Mouse (Mus musculus) intestine, embryonic 16.5 days (tissue): ENCODE data around the gene Ephb3. TPM values are rescaled to one million over a fixed set of nuclear protein-coding genes. Genes with fewer than 3 reads are reported as not detected.

ENCODE experiments used
- ATAC-seq: fragments of 200-750 bp; cut with Nextera tagmentation; 2 replicates; pipeline ENCODE4 v1.8.0; 2017; ENCODE audit warnings: moderate TSS enrichment, moderate library complexity
- H3K27ac ChIP-seq: fragments of 300-500 bp; sonication (generic); 2 replicates; pipeline ENCODE4 v1.5.1; 2014; ENCODE audit warnings: mild to moderate bottlenecking, low read length
- H3K27me3 ChIP-seq: fragments of 300-500 bp; sonication (generic); replicated peaks from 2 replicates; pipeline ENCODE4 v1.6.1; 2014; ENCODE audit warnings: low read length, control low read depth, mixed read lengths; ENCODE audit not compliant: control insufficient read depth, insufficient read depth
- H3K36me3 ChIP-seq: fragments of 300-500 bp; sonication (generic); 2 replicates; pipeline ENCODE4 v1.6.1; 2014; ENCODE audit warnings: low read length, control low read depth; ENCODE audit not compliant: control insufficient read depth, insufficient read depth
- H3K4me1 ChIP-seq: fragments of 300-500 bp; sonication (generic); 2 replicates; pipeline ENCODE4 v1.6.1; 2014; ENCODE audit warnings: low read length, control low read depth, mixed read lengths; ENCODE audit not compliant: control insufficient read depth, insufficient read depth
- H3K4me2 ChIP-seq: fragments of 300-500 bp; sonication (generic); 2 replicates; pipeline ENCODE4 v1.6.1; 2014; ENCODE audit warnings: low read depth, low read length, control low read depth
- H3K4me3 ChIP-seq: fragments of 300-500 bp; sonication (generic); 2 replicates; pipeline ENCODE4 v1.5.1; 2014; ENCODE audit warnings: mild to moderate bottlenecking, low read length
- H3K9ac ChIP-seq: fragments of 300-500 bp; sonication (generic); 2 replicates; pipeline ENCODE4 v1.6.1; 2014; ENCODE audit warnings: low read depth, low read length
- H3K9me3 ChIP-seq: fragments of 300-500 bp; sonication (generic); 2 replicates; pipeline ENCODE4 v1.6.1; 2016; ENCODE audit warnings: low read length, control low read depth; ENCODE audit not compliant: control insufficient read depth
- WGBS: fragments of 180-500 bp; shearing (Covaris S2); extraction: QIAGEN DNeasy Blood & Tissue Kit; methylation state at CpG from one replicate; pipeline ENCODE4 v1.1.7; 2014; 5-methylcytosine and 5-hydroxymethylcytosine counted together
- polyA plus RNA-seq: library from polyadenylated mRNA; unstranded; fragments of >200 nt; fragmentation: Nextera tagmentation; extraction: Ambion mirVana; gene quantifications from 2 replicates; pipeline ENCODE4 v1.2.1, GENCODE M21; 2015

The Ephb3 gene
- polyA plus RNA-seq, 1 experiment from 2014 or later: 9.1 TPM

DNA sequence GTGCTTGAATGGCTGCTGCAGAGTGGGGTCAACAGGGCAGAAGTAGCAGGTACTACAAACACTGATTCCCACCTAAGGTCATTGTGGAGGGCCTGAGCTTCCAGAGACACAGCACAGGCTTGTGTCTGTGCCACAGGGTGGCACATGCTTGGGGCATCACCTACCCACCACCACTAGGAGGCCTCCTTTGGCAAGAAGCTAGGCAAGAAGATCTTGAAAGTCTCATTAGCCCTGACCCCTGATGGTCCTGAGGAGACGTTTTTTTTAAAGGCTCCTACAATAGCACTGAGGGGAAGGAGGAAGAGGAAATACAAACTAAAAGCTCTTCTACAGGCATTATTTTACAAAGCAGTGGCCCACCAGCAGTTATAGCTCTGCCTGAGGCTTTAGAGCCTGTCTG, 6.0 kb upstream of the Ephb3 start:
- Histone ChIP-seq H3K36me3 (no peaks in the 10 kb centered on the region), H3K4me2 (no peak overlapping the region), H3K27me3 (no peaks in the 10 kb centered on the region), H3K4me3 (no peak overlapping the region), H3K9ac (no peak overlapping the region), H3K27ac (no peak overlapping the region), H3K9me3 (no peaks in the 10 kb centered on the region), H3K4me1 (no peaks in the 10 kb centered on the region)
- ATAC-seq: no peak
- 17% methylated on average over 1 of the region's 1 CpGs for WGBS

DNA sequence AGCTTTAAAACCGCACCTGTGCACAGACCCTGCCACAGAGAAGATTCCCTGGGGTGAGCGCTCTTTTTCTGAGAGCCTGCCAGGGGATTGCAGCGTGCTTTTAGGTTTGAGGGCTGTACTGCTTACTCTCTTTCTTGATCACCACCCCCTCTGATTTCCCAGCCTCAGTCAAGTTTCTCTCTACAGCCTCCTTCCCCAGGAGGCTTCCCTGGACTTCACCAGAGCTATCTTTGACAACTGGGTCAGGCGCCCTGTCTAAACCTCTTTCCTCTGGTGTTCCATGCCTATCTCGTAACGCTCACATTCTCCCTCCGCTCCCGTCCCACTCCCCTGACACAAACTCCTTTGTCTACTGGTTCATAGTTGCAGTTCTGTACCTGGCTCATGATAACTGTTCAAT, 5.1 kb upstream of the Ephb3 start:
- H3K9me3 ChIP-seq: no peaks in the 10 kb centered on the region
- H3K4me1 ChIP-seq: no peaks in the 10 kb centered on the region
- H3K36me3 ChIP-seq: no peaks in the 10 kb centered on the region
- ATAC-seq: no peak
- no peaks in the 10 kb centered on the region for H3K27me3 ChIP-seq
- no peak overlapping the region for H3K4me3 ChIP-seq
- H3K27ac ChIP-seq: no peak overlapping the region
- H3K9ac ChIP-seq: no peak overlapping the region
- WGBS: 75% methylated on average over 8 of the region's 8 CpGs
- no peak overlapping the region for H3K4me2 ChIP-seq

DNA sequence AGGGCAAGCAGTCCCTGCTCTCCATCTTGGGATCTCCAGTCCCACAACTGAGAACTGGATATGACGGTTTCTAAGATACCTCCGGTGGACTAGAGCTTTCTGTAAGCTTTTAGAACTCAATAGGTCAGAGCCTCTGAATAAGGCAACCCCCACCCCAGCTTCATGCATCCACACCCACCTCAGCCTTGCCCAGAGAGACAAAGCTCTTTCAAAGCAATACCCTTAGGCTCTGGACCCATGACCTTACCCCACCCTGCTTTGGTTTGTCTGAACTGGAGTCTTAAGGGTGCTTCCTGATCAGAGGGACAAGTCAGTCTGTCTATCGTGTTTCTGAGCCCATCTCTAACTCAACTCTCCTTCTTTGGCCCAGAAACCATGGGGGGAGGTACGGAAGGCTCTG, 1.8 kb upstream of the Ephb3 start:
- Histone ChIP-seq H3K27me3 (no peaks in the 10 kb centered on the region), H3K4me3 (no peak overlapping the region), H3K9me3 (no peaks in the 10 kb centered on the region), H3K9ac (no peak overlapping the region), H3K27ac (no peak overlapping the region), H3K36me3 (no peaks in the 10 kb centered on the region), H3K4me1 (peaks cover 10% of the 10 kb centered on the region; the same call in 1 of the 2 replicates), H3K4me2 (no peak overlapping the region)
- ATAC-seq: no peak
- WGBS: 84% methylated on average over 4 of the region's 4 CpGs

DNA sequence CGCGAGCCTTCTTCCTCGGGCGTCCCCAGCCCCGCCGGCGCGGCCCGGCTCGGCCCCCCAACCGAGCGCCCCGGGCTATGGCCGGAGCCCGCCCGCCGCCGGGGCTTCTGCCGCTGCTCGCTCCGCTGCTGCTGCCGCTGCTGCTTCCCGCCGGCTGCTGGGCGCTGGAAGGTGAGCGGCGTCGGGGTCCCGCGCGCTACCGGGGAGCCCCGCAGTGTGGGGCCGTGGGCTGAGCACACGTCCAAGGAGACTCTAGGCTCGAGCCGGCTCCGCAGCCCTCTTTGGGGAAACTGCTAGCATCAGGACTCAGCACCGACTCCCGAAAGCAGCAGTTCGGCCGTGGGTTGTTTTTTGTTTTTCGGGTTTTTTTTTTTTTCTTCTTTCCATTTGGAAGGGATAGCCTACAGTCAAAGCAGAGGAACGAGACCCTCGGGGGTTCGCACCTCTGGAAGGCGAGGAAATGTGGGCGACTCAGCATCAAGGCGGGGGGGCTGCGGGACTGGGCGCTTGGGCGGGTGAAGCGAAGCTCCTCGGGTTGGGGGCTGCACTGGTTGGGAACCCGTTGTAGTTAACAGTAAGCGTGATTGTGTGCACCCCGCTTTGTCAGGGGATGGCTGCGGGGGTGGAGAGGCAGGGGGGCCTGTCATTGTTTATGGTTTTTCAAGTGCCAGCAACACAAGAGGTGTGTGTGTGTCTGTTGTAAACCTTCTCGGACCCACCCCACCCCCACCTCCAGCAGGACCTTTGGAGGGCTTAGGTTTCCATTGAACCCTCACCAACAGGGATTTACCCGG, 735 bp downstream of the Ephb3 start:
- H3K27me3 ChIP-seq: no peaks in the 10 kb centered on the region
- H3K4me2 ChIP-seq: peak overlapping the region; percentile 71
- no peaks in the 10 kb centered on the region for H3K9me3 ChIP-seq
- H3K36me3 ChIP-seq: no peaks in the 10 kb centered on the region
- H3K9ac ChIP-seq: peak overlapping the region; percentile 89
- peaks cover 30% of the 10 kb centered on the region for H3K4me1 ChIP-seq
- peak overlapping the region; percentile 84 for H3K4me3 ChIP-seq
- H3K27ac ChIP-seq: peak overlapping the region; percentile 57
- ATAC-seq: no peak; the same call in 1 of the 2 replicates
- under 1% methylated on average over 58 of the region's 60 CpGs for WGBS

DNA sequence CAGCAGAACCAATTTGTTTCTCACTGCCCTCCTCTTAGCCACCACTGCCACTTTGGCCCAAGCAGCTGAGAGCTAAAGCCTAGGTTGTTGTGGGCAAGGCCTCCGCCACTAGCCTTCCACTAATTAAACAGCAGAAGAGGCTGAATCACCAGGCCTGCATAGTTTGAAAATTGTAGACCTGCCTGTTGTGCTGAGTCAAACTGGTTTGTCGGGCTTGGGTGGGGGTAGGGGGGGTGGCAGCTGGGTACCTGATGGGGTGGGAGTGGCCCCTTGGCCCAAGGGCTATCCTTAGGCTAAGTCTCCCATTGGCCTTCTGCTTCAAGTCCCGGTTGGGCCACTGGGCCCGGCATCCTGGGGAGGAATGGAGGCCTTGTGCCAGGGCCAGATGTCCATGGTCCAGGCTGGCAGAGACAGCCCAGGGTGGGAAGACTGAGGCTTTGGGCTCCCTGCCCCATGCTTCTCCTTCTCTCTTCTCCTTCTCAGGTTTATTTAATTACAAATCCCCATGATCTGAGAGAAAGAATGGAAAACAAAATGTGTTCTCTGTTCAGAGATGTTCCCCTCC, 3.5 kb downstream of the Ephb3 start:
- Histone ChIP-seq H3K4me1 (peaks cover 48% of the 10 kb centered on the region), H3K4me3 (no peak overlapping the region; the same call in 1 of the 2 replicates), H3K9ac (peak overlapping the region; percentile 15; the same call in 1 of the 2 replicates), H3K9me3 (no peaks in the 10 kb centered on the region), H3K4me2 (peak overlapping the region; percentile 71; the same call in 1 of the 2 replicates), H3K27ac (no peak overlapping the region), H3K36me3 (no peaks in the 10 kb centered on the region), H3K27me3 (no peaks in the 10 kb centered on the region)
- WGBS: 66% methylated on average over 4 of the region's 4 CpGs
- ATAC-seq: no peak

DNA sequence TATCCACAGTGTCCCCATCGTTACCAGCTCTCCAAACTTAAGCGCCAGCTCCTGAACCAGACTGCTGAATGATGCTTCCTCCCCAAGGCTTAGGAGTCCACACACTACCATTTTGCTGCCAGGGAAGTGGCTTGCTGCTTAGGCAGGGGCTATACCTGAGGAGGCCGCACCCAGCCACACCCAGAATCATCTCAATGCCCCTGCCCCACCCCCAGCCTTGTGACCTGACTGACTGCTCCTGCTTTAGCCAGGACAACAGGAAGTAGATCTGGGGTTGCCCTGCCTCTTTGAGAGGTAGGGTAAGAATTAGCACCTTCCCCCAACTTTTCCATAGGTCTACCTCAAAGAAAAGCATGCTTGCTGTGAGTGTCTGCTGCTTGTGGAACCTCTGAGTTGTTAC, 4.7 kb downstream of the Ephb3 start:
- Histone ChIP-seq H3K4me1 (peaks cover 50% of the 10 kb centered on the region), H3K36me3 (0 out of 2 replicates have a peak, but pooled peaks cover under 1% of the 10 kb centered on the region), H3K9ac (no peak overlapping the region), H3K4me3 (no peak overlapping the region), H3K27me3 (no peaks in the 10 kb centered on the region), H3K27ac (no peak overlapping the region; the same call in 1 of the 2 replicates), H3K4me2 (no peak overlapping the region), H3K9me3 (no peaks in the 10 kb centered on the region)
- no peak for ATAC-seq
- WGBS: 86% methylated on average over 3 of the region's 3 CpGs

DNA sequence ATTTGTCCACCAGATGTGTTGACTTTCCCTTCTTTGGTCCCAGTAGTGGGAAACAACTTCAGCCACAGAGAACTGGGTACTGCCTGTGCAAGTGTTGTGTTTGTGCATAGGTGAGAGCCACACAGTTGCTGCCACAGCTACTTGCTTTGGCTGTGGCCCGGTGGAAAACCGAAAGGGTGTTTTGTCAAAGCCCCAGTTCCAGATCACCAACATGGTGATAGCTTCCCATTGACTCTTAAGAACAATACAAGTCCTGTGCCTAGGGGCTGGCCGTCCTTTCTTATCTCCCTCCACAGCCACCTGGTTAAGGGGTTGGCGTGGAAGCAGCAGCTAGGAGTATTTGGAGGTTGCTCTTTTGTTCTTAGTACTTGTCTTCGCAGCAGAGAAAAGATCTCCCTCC, 5.6 kb downstream of the Ephb3 start:
- no peaks in the 10 kb centered on the region for H3K27me3 ChIP-seq
- whole genome bisulfite sequencing: 18% methylated on average over 5 of the region's 5 CpGs
- peak overlapping the region; percentile 39 for H3K4me3 ChIP-seq
- H3K4me1 ChIP-seq: peaks cover 59% of the 10 kb centered on the region
- H3K9me3 ChIP-seq: no peaks in the 10 kb centered on the region
- peak overlapping the region; percentile 30 for H3K9ac ChIP-seq
- H3K27ac ChIP-seq: peak overlapping the region; percentile 81
- ATAC-seq: 0 out of 2 replicates have a peak, but pooled peaks have one; percentile 2
- peak overlapping the region; percentile 62 for H3K4me2 ChIP-seq
- H3K36me3 ChIP-seq: 0 out of 2 replicates have a peak, but pooled peaks cover 5% of the 10 kb centered on the region

DNA sequence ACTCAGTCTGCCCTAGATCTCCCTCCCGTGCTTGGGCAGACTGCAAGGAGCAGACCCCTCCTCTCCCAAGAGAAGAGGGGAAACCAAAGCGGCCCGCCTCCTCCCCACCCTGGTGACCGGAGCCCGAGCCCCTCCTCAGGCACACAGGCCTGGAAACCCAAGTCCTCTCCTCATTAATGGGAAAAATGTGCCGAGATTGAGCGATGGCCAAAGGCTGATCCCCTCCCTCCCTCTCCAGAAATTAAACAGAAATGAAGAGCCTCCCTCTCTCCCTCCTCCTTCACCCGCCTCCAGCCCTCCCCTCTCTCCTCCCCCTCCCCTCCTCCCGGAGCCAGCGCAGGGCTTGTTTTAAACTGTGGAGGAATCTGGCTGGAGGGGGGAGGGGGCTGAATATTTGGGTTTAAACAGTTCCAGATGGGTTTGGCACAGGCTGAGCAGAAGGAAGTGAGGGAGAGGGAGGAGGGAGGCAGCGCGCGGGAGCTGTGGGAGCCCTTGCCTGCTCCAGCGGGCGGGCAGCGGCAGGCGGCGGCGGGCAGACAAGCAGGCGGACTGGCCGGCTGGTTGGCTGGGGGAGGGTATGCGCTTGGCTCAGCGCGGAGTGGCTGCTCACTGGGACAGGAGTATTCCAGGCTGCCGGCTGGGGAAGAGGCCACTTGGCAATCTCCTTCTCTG, 6.2 kb downstream of the Ephb3 start:
- Histone ChIP-seq H3K27me3 (no peaks in the 10 kb centered on the region), H3K36me3 (0 out of 2 replicates have a peak, but pooled peaks cover 5% of the 10 kb centered on the region), H3K9ac (peak overlapping the region; percentile 66), H3K4me1 (peaks cover 65% of the 10 kb centered on the region), H3K4me2 (peak overlapping the region; percentile 62), H3K4me3 (peak overlapping the region; percentile 39), H3K27ac (peak overlapping the region; percentile 89), H3K9me3 (no peaks in the 10 kb centered on the region)
- ATAC-seq: peak; percentile 85
- 2% methylated on average over 25 of the region's 25 CpGs for WGBS

DNA sequence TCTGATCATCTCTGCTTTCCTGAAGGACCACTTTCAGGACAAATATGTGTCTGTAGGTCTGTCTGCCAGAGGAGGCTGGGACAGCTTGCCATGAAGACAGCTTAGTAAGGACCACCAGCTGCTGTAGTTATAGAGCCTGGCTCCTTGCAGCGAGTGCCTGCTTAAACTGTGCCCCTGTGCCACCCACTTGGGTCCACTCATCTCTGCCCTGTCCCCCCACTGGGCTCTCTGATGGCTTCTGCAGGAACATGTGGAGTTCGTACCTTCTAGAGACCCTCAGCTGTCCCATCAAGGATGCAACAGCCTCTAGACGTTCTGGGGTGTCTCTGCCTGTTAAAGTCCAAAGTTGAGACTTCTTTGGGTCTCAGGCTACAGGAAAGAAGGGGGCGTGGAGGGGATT, 6.9 kb downstream of the Ephb3 start:
- WGBS: 43% methylated on average over 4 of the region's 4 CpGs
- ATAC-seq: no peak
- H3K9me3 ChIP-seq: no peaks in the 10 kb centered on the region
- H3K9ac ChIP-seq: peak overlapping the region; percentile 66
- H3K36me3 ChIP-seq: 0 out of 2 replicates have a peak, but pooled peaks cover 5% of the 10 kb centered on the region
- peaks cover 72% of the 10 kb centered on the region for H3K4me1 ChIP-seq
- peak overlapping the region; percentile 39 for H3K4me3 ChIP-seq
- H3K4me2 ChIP-seq: peak overlapping the region; percentile 62
- no peaks in the 10 kb centered on the region for H3K27me3 ChIP-seq
- peak overlapping the region; percentile 89 for H3K27ac ChIP-seq
